Mouse (Mus musculus): ENCODE results near the gene Syna. TPM values are rescaled to one million over a fixed set of nuclear protein-coding genes. Genes with fewer than 3 reads are reported as not detected.

Gene Syna
- polyA plus RNA-seq, 1 experiment from 2014 or later = 0.92 TPM

GRCm38 (mm10) chr5:134510266-134510665 lies 49.7 kb downstream of the Syna start:
- Histone ChIP-seq H3K27ac (ENCODE audit: low read length) (no peak overlapping the region), H3K9me3 (replicated peaks; ENCODE audit: control insufficient read depth, low read length, poor library complexity, severe bottlenecking) (no peaks in the 10 kb centered on the region), H3K4me1 (ENCODE audit: control insufficient read depth, insufficient read depth, low read length) (peaks cover 5% of the 10 kb centered on the region; the same call in 1 of the 2 replicates), H3K27me3 (ENCODE audit: control insufficient read depth, insufficient read depth, low read depth, low read length) (no peaks in the 10 kb centered on the region), H3K4me3 (ENCODE audit: low read depth, low read length) (no peak overlapping the region), H3K4me2 (ENCODE audit: low read length) (no peak overlapping the region), H3K36me3 (ENCODE audit: control insufficient read depth, insufficient read depth, low read length) (peaks cover 57% of the 10 kb centered on the region), H3K9ac (ENCODE audit: low read depth, low read length) (no peak overlapping the region)
- WGBS = 100% methylated on average over 3 of the region's 5 CpGs
- no peak for ATAC-seq

GRCm38 (mm10) chr5:134508965-134509364 lies 51.0 kb downstream of the Syna start:
- no peaks in the 10 kb centered on the region for H3K27me3 ChIP-seq (ENCODE audit: control insufficient read depth, insufficient read depth, low read depth, low read length)
- H3K9me3 ChIP-seq (replicated peaks; ENCODE audit: control insufficient read depth, low read length, poor library complexity, severe bottlenecking) = no peaks in the 10 kb centered on the region
- WGBS = 93% methylated on average over 5 of the region's 5 CpGs
- no peak for ATAC-seq
- H3K9ac ChIP-seq (ENCODE audit: low read depth, low read length) = no peak overlapping the region
- H3K36me3 ChIP-seq (ENCODE audit: control insufficient read depth, insufficient read depth, low read length) = peaks cover 47% of the 10 kb centered on the region
- H3K27ac ChIP-seq (ENCODE audit: low read length) = no peak overlapping the region
- H3K4me2 ChIP-seq (ENCODE audit: low read length) = no peak overlapping the region
- H3K4me1 ChIP-seq (ENCODE audit: control insufficient read depth, insufficient read depth, low read length) = peaks cover 5% of the 10 kb centered on the region; the same call in 1 of the 2 replicates
- H3K4me3 ChIP-seq (ENCODE audit: low read depth, low read length) = no peak overlapping the region

Small RNA genes within 50 kb of the gene (microRNA-seq; reads per million reads assigned to microRNA genes)
- not detected for gene Mir7228

Other genes starting within 250 kb of the Syna start
- 133 and 164 TPM in 2 replicates for gene Gtf2i, start 245.4 kb downstream of the Syna start, polyA plus RNA-seq (2015; fragmentation: Nextera tagmentation; extraction: Ambion mirVana)
- 74.3 and 81.5 TPM in 2 replicates for gene Gtf2ird1, start 103.5 kb downstream of the Syna start, polyA plus RNA-seq (2015; fragmentation: Nextera tagmentation; extraction: Ambion mirVana)
- gene Clip2, start 7.7 kb downstream of the Syna start, polyA plus RNA-seq (2015; fragmentation: Nextera tagmentation; extraction: Ambion mirVana) = 16.7 and 17.1 TPM in 2 replicates
- gene Rfc2, start 21.2 kb upstream of the Syna start, polyA plus RNA-seq (2015; fragmentation: Nextera tagmentation; extraction: Ambion mirVana) = 179 and 186 TPM in 2 replicates
- gene Lat2, start 54.9 kb upstream of the Syna start, polyA plus RNA-seq (2015; fragmentation: Nextera tagmentation; extraction: Ambion mirVana) = 2.4 and 2.7 TPM in 2 replicates
- 321 and 329 TPM in 2 replicates for gene Eif4h, start 79.3 kb upstream of the Syna start, polyA plus RNA-seq (2015; fragmentation: Nextera tagmentation; extraction: Ambion mirVana)
- gene Limk1, start 128.4 kb upstream of the Syna start, polyA plus RNA-seq (2015; fragmentation: Nextera tagmentation; extraction: Ambion mirVana) = 17.8 and 20.1 TPM in 2 replicates
- 10.0 and 12.1 TPM in 2 replicates for gene Eln, start 187.2 kb upstream of the Syna start, polyA plus RNA-seq (2015; fragmentation: Nextera tagmentation; extraction: Ambion mirVana)